Mouse (Mus musculus) hindbrain, postnatal 0 days (tissue): Measurements from ENCODE around the gene Pla2r1. TPM values are rescaled to one million over a fixed set of nuclear protein-coding genes. Genes with fewer than 3 reads are reported as not detected.

Source experiments
- ATAC-seq: fragments of 200-750 bp; cut with Nextera tagmentation; 2 replicates; pipeline ENCODE4 v1.8.0; 2017; ENCODE audit warnings: mild to moderate bottlenecking, moderate TSS enrichment, moderate library complexity
- DNase-seq: peaks from one replicate; pipeline ENCODE4 v3.0.0-alpha.2; 2015; ENCODE audit warnings: low spot score
- H3K27ac ChIP-seq: fragments of 300-500 bp; sonication (generic); 2 replicates; pipeline ENCODE4 v1.5.1; 2014; ENCODE audit warnings: mild to moderate bottlenecking
- H3K27me3 ChIP-seq: fragments of 300-500 bp; sonication (generic); 2 replicates; pipeline ENCODE4 v1.6.1; 2014; ENCODE audit warnings: low read length, mixed read lengths; ENCODE audit not compliant: insufficient read depth
- H3K36me3 ChIP-seq: fragments of 300-500 bp; sonication (generic); 2 replicates; pipeline ENCODE4 v1.6.1; 2014; ENCODE audit warnings: low read length, mixed read lengths; ENCODE audit not compliant: insufficient read depth
- H3K4me1 ChIP-seq: fragments of 300-500 bp; sonication (generic); 2 replicates; pipeline ENCODE4 v1.6.1; 2014; ENCODE audit warnings: antibody characterized with exemption, low read length, mixed read lengths; ENCODE audit not compliant: insufficient read depth
- H3K4me2 ChIP-seq: fragments of 300-500 bp; sonication (generic); 2 replicates; pipeline ENCODE4 v1.6.1; 2014; ENCODE audit warnings: low read depth, mild to moderate bottlenecking, low read length, moderate library complexity, mixed read lengths
- H3K4me3 ChIP-seq: fragments of 300-500 bp; sonication (generic); 2 replicates; pipeline ENCODE4 v1.5.1; 2014; ENCODE audit warnings: low read length
- H3K9ac ChIP-seq: fragments of 300-500 bp; sonication (generic); replicated peaks from 2 replicates; pipeline ENCODE4 v1.6.1; 2014; ENCODE audit warnings: mild to moderate bottlenecking, low read length, moderate library complexity, mixed read lengths
- H3K9me3 ChIP-seq: fragments of 300-500 bp; sonication (generic); 2 replicates; pipeline ENCODE4 v1.6.1; 2016; ENCODE audit warnings: low read length, mixed read lengths
- CTCF ChIP-seq: IDR thresholded peaks from 2 replicates; pipeline ENCODE4 v1.5.1; 2016; ENCODE audit warnings: antibody characterized with exemption, control low read depth, low read depth
- WGBS: fragments of 180-500 bp; shearing (Covaris S2); extraction: QIAGEN DNeasy Blood & Tissue Kit; methylation state at CpG from one replicate; pipeline ENCODE4 v1.1.7; 2014; 5-methylcytosine and 5-hydroxymethylcytosine counted together
- polyA plus RNA-seq: library from polyadenylated mRNA; unstranded; fragments of >200 nt; fragmentation: Nextera tagmentation; extraction: Ambion mirVana; gene quantifications from 2 replicates; pipeline ENCODE4 v1.2.1, GENCODE M21; 2015
- total RNA-seq: library from RNA; depleted of rRNA; stranded (reverse); fragments of >200 nt; gene quantifications from 2 replicates; pipeline ENCODE4 v1.2.3, GENCODE M21; 2014; rRNA removed

Gene Pla2r1
- total and polyA plus RNA-seq, 2 experiments from 2014 or later, result under 0.01 to 0.25 TPM

DNA sequence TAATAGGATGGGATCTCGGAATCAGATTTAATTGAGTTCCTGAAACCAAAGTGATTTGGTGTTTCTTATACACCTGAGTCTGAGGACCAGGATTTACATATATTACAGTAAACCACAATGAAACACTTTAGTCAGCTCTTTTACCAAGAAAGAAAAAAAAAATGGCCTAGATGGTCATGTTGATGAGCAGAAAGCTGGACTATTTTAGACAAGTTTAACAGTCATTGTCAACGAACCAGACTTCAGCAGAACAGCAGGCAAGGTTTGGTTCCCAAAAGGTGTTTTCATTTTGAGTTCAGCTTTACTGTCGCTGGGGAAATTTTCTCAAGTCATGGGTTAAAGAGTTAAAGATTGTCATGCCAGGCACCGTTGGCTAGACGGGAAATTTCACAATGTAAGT, 175.8 kb downstream of the Pla2r1 start:
- no peak overlapping the region for H3K4me2 ChIP-seq
- WGBS, result 89% methylated on average over 5 of the region's 5 CpGs
- no peak for ATAC-seq
- TF ChIP-seq CTCF, result no peak
- H3K4me1 ChIP-seq, result no peaks in the 10 kb centered on the region
- H3K27me3 ChIP-seq, result no peaks in the 10 kb centered on the region
- no peak overlapping the region for H3K27ac ChIP-seq
- DNase-seq, result no peak
- H3K9ac ChIP-seq, result no peak overlapping the region
- no peaks in the 10 kb centered on the region for H3K36me3 ChIP-seq
- no peaks in the 10 kb centered on the region for H3K9me3 ChIP-seq
- no peak overlapping the region for H3K4me3 ChIP-seq

DNA sequence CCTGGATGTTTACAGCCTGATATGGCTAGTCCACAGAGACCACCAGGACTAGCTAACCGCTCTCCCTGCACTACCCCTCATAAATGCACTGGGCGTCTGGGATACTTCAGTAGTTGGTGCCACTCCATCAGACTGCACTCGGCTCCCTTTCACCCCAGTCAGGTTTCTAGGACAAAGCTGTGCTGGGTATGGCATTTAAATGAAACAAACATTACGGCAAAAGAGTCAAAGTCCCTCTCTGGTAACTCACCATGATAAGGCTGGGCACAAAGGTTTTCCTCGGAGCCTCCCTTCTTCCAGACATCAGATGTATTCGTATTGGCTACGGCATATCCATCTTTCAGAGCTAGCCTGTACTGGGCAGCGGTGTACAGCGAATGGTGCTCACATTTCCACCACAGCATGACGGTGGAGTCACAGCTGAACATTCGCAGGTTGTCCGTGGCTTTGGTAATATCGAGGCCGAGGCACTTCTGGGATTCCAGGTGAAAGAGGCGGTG, 177.4 kb downstream of the Pla2r1 start:
- Histone ChIP-seq H3K27me3 (no peaks in the 10 kb centered on the region), H3K36me3 (no peaks in the 10 kb centered on the region), H3K4me1 (no peaks in the 10 kb centered on the region), H3K9me3 (no peaks in the 10 kb centered on the region), H3K9ac (no peak overlapping the region), H3K4me3 (no peak overlapping the region), H3K27ac (no peak overlapping the region), H3K4me2 (no peak overlapping the region)
- DNase-seq (no peak), ATAC-seq (no peak)
- TF ChIP-seq CTCF, result no peak
- WGBS, result 93% methylated on average over 15 of the region's 15 CpGs

DNA sequence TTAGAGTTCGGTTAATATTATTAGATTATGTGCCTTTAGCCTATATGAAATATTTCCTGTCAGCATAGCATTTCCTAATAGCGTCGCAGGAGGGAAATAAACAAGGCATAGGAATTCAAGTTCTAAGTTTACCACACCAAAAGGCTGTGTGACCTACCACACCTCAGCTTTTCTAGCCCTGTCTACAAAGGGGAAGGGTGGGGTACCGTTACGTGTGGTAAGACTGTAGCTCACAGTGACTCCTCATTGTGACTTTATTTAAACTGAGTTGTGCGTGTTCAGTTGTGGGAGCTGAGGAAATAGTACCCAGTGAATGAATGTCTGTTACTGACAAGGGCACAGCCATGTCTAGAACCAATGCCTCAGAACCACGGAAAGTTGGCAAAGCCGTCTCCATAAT, 178.0 kb downstream of the Pla2r1 start:
- no peak for DNase-seq
- no peak overlapping the region for H3K9ac ChIP-seq
- TF ChIP-seq CTCF, result no peak
- H3K9me3 ChIP-seq, result no peaks in the 10 kb centered on the region
- no peaks in the 10 kb centered on the region for H3K4me1 ChIP-seq
- ATAC-seq, result no peak
- H3K4me2 ChIP-seq, result no peak overlapping the region
- H3K36me3 ChIP-seq, result no peaks in the 10 kb centered on the region
- no peak overlapping the region for H3K27ac ChIP-seq
- H3K4me3 ChIP-seq, result no peak overlapping the region
- WGBS, result 96% methylated on average over 8 of the region's 8 CpGs
- H3K27me3 ChIP-seq, result no peaks in the 10 kb centered on the region

DNA sequence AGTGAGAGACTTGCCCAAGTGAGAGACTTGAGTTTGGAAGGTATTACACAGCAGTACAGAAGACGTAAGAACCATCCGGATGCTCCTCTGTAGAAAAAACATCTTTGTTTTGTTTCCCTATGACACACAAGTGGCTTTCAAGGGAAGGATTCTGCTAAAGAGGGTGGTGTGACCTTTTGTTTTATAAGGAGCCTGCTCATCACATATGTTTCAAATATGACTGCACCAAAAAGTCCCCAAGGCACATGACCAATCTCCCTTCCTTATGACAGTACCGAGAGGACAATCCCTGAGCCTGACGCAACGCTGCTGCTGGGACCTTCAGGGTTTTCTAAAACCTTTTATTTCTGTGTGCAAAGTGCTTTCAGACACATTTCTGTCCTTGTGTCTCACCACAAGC, 182.9 kb downstream of the Pla2r1 start:
- no peak for ATAC-seq
- Histone ChIP-seq H3K27me3 (no peaks in the 10 kb centered on the region), H3K4me2 (no peak overlapping the region), H3K4me3 (no peak overlapping the region), H3K9ac (no peak overlapping the region), H3K4me1 (no peaks in the 10 kb centered on the region), H3K27ac (no peak overlapping the region), H3K9me3 (no peaks in the 10 kb centered on the region), H3K36me3 (no peaks in the 10 kb centered on the region)
- DNase-seq, result no peak
- 97% methylated on average over 5 of the region's 5 CpGs for WGBS
- TF ChIP-seq CTCF, result no peak

GRCm38 (mm10) chr2:60369454-60369853, 183.7 kb downstream of the Pla2r1 start:
- no peak overlapping the region for H3K9ac ChIP-seq
- no peak overlapping the region for H3K4me3 ChIP-seq
- no peaks in the 10 kb centered on the region for H3K27me3 ChIP-seq
- DNase-seq (no peak), ATAC-seq (no peak)
- no peak overlapping the region for H3K4me2 ChIP-seq
- no peaks in the 10 kb centered on the region for H3K4me1 ChIP-seq
- no peaks in the 10 kb centered on the region for H3K36me3 ChIP-seq
- TF ChIP-seq CTCF, result no peak
- H3K27ac ChIP-seq, result no peak overlapping the region
- WGBS, result 86% methylated on average over 4 of the region's 4 CpGs
- H3K9me3 ChIP-seq, result no peaks in the 10 kb centered on the region

- Histone ChIP-seq H3K4me1 (no peaks in the 10 kb centered on the region), H3K27ac (no peak overlapping the region), H3K4me2 (no peak overlapping the region), H3K36me3 (no peaks in the 10 kb centered on the region), H3K9me3 (no peaks in the 10 kb centered on the region), H3K9ac (no peak overlapping the region), H3K4me3 (no peak overlapping the region), H3K27me3 (no peaks in the 10 kb centered on the region)
- DNase-seq, result no peak
- ATAC-seq, result no peak
- WGBS, result 90% methylated on average over 7 of the region's 7 CpGs
- no peak for TF ChIP-seq CTCF
These were observed 185.2 kb downstream of the Pla2r1 start for GRCm38 (mm10) chr2:60367871-60368270.

Other genes starting within 250 kb of the Pla2r1 start
- 2.5 and 2.6 TPM in 2 replicates for gene Ly75, start 170.0 kb downstream of the Pla2r1 start, total RNA-seq
- gene Ly75, start 170.0 kb downstream of the Pla2r1 start, polyA plus RNA-seq, result 1.8 and 2.0 TPM in 2 replicates
- gene Itgb6, start 169.3 kb upstream of the Pla2r1 start, total RNA-seq, result 0.05 and 0.97 TPM in 2 replicates
- 0.08 TPM in 2 replicates for gene Itgb6, start 169.3 kb upstream of the Pla2r1 start, polyA plus RNA-seq